Mouse (Mus musculus) spleen, postnatal 4 days (tissue): ENCODE data around the gene Cyp8b1.

Experiments used
- DNase-seq, 2 experiments: peaks; one replicate each; pipeline ENCODE4 v3.0.0; 2022; ENCODE audit warnings: low spot score in 2 of 2

The Cyp8b1 gene

GRCm38 (mm10) chr9:121916102-121916501 is at the start of gene Cyp8b1:
Gene Cyp8b1, minus strand, starts transcription at chr9:121916305.
- DNase-seq = no peak

GRCm38 (mm10) chr9:121964941-121965340 is 48.8 kb upstream of the Cyp8b1 start:
- no peak for DNase-seq

- no peak for DNase-seq
Observed at GRCm38 (mm10) chr9:121959966-121960635, 44.0 kb upstream of the Cyp8b1 start.

- no peak for DNase-seq
Observed at GRCm38 (mm10) chr9:121952596-121952995, 36.5 kb upstream of the Cyp8b1 start.

- no peak for DNase-seq
Observed at GRCm38 (mm10) chr9:121951114-121951423, 35.0 kb upstream of the Cyp8b1 start.

- DNase-seq = peak in 1 of 2 experiments; percentile 43
Observed at GRCm38 (mm10) chr9:121950418-121951113, 34.5 kb upstream of the Cyp8b1 start, which contains the start of gene Fam198a. Gene Fam198a, plus strand, starts transcription at chr9:121950988.

GRCm38 (mm10) chr9:121948431-121948830 is 32.3 kb upstream of the Cyp8b1 start:
- DNase-seq = no peak

GRCm38 (mm10) chr9:121947784-121948183 is 31.7 kb upstream of the Cyp8b1 start:
- no peak for DNase-seq

- no peak for DNase-seq
Observed at GRCm38 (mm10) chr9:121943628-121944027, 27.5 kb upstream of the Cyp8b1 start.

GRCm38 (mm10) chr9:121943005-121943404 is 26.9 kb upstream of the Cyp8b1 start:
- DNase-seq = peak in 1 of 2 experiments; percentile 34

- no peak for DNase-seq
Observed at GRCm38 (mm10) chr9:121937944-121938355, 21.8 kb upstream of the Cyp8b1 start.

GRCm38 (mm10) chr9:121937451-121937864 is 21.4 kb upstream of the Cyp8b1 start:
- no peak for DNase-seq

- DNase-seq = no peak
Observed at GRCm38 (mm10) chr9:121936952-121937351, 20.8 kb upstream of the Cyp8b1 start.

GRCm38 (mm10) chr9:121934856-121935255 is 18.8 kb upstream of the Cyp8b1 start:
- no peak for DNase-seq

GRCm38 (mm10) chr9:121928498-121928897 is 12.4 kb upstream of the Cyp8b1 start:
- DNase-seq = peak; percentile 71 to 86

- peak in 1 of 2 experiments; percentile 9 for DNase-seq
Observed at GRCm38 (mm10) chr9:121927721-121928120, 11.6 kb upstream of the Cyp8b1 start.

- peak in 1 of 2 experiments; percentile 10 for DNase-seq
Observed at GRCm38 (mm10) chr9:121926634-121927405, 10.7 kb upstream of the Cyp8b1 start.

- peak in 1 of 2 experiments; percentile 9 for DNase-seq
Observed at GRCm38 (mm10) chr9:121925959-121926358, 9.9 kb upstream of the Cyp8b1 start.

- DNase-seq = peak in 1 of 2 experiments; percentile 8
Observed at GRCm38 (mm10) chr9:121924901-121925560, 8.9 kb upstream of the Cyp8b1 start.

GRCm38 (mm10) chr9:121923906-121924305 is 7.8 kb upstream of the Cyp8b1 start:
- DNase-seq = no peak

- DNase-seq = peak in 1 of 2 experiments; percentile 9
Observed at GRCm38 (mm10) chr9:121923443-121923842, 7.3 kb upstream of the Cyp8b1 start.

GRCm38 (mm10) chr9:121919027-121919501 is 3.0 kb upstream of the Cyp8b1 start:
- DNase-seq = no peak
